Mouse (Mus musculus) kidney, embryonic 15.5 days (tissue): Measurements from ENCODE around the gene Gm11042. TPM values are rescaled to one million over a fixed set of nuclear protein-coding genes. Genes with fewer than 3 reads are reported as not detected.

ENCODE experiments used
- ATAC-seq: fragments of 200-750 bp; cut with Nextera tagmentation; replicated peaks from 2 replicates; pipeline ENCODE4 v1.8.0; 2017; ENCODE audit warnings: moderate TSS enrichment; ENCODE audit not compliant: low FRiP score
- H3K27ac ChIP-seq: fragments of 300-500 bp; sonication (generic); 2 replicates; pipeline ENCODE4 v1.5.1; 2015; ENCODE audit warnings: mild to moderate bottlenecking, inconsistent platforms
- H3K27me3 ChIP-seq: fragments of 300-500 bp; sonication (generic); 2 replicates; pipeline ENCODE4 v1.6.1; 2015; ENCODE audit warnings: inconsistent platforms
- H3K36me3 ChIP-seq: fragments of 300-500 bp; sonication (generic); 2 replicates; pipeline ENCODE4 v1.6.1; 2015; ENCODE audit warnings: inconsistent platforms
- H3K4me1 ChIP-seq: fragments of 300-500 bp; sonication (generic); 2 replicates; pipeline ENCODE4 v1.6.1; 2015; ENCODE audit warnings: inconsistent platforms
- H3K4me2 ChIP-seq: fragments of 300-500 bp; sonication (generic); 2 replicates; pipeline ENCODE4 v1.6.1; 2015; ENCODE audit warnings: moderate library complexity, mild to moderate bottlenecking, inconsistent platforms
- H3K4me3 ChIP-seq: fragments of 300-500 bp; sonication (generic); replicated peaks from 2 replicates; pipeline ENCODE4 v1.5.1; 2015; ENCODE audit warnings: mild to moderate bottlenecking, inconsistent platforms
- H3K9ac ChIP-seq: fragments of 300-500 bp; sonication (generic); 2 replicates; pipeline ENCODE4 v1.6.1; 2015; ENCODE audit warnings: mild to moderate bottlenecking, inconsistent platforms
- H3K9me3 ChIP-seq: fragments of 300-500 bp; sonication (generic); replicated peaks from 2 replicates; pipeline ENCODE4 v1.6.1; 2016; ENCODE audit warnings: inconsistent platforms
- WGBS: fragments of 180-500 bp; shearing (Covaris S2); methylation state at CpG from one replicate; pipeline ENCODE4 v1.1.7; 2015; ENCODE audit warnings: mixed read lengths; 5-methylcytosine and 5-hydroxymethylcytosine counted together
- polyA plus RNA-seq: library from polyadenylated mRNA; unstranded; fragments of >200 nt; fragmentation: Nextera tagmentation; extraction: Ambion mirVana; gene quantifications from 2 replicates; pipeline ENCODE4 v1.2.1, GENCODE M21; 2015

Gm11042 gene
- polyA plus RNA-seq, 1 experiment from 2014 or later = not detected

DNA sequence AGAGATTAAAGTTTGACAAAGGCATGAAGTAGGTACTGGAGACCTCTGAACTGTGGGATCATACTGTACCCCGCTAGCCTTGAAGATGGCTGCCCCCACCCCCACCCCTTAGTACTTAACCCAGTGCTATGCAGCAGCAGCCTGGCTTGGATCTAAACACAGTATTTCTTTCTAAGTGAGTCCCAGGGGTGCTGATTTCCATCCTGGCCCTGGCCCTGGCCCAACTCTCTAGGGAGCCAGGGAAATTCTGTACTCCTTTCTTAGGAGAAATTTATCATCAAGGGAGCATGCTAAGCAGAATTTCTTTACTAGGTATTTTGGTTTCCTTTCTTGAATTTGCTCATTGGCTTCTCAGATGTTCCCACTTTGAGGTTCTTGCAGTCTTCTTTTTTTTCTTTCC, 33.3 kb downstream of the Gm11042 start:
- ATAC-seq = no peak
- Histone ChIP-seq H3K4me3 (no peak overlapping the region), H3K27me3 (peaks cover 46% of the 10 kb centered on the region), H3K4me1 (peaks cover 13% of the 10 kb centered on the region), H3K9me3 (no peaks in the 10 kb centered on the region), H3K36me3 (no peaks in the 10 kb centered on the region), H3K27ac (no peak overlapping the region), H3K4me2 (no peak overlapping the region), H3K9ac (no peak overlapping the region)
- 77% methylated on average over 1 of the region's 1 CpGs for WGBS

DNA sequence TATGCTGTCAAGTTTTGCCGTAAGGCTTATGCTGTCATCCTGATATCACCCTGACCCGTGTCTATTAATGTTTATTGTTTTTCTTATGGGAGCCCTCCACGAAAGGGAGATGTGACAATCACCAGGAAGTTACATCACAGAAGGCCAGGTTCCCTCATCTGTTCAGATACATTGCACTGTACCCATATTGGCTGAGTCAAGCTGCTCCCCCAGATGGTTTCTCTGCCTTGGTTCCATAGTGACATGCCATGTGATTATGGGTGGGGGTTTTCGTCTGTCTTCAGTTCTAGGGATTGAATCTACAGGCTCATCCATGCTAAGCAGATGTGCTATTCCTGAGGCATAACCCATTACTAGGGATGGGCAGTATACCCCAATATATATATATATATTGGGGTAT, 34.8 kb downstream of the Gm11042 start:
- Histone ChIP-seq H3K36me3 (no peaks in the 10 kb centered on the region), H3K4me2 (no peak overlapping the region), H3K4me3 (no peak overlapping the region), H3K27ac (no peak overlapping the region), H3K9me3 (no peaks in the 10 kb centered on the region), H3K27me3 (peaks cover 39% of the 10 kb centered on the region), H3K9ac (no peak overlapping the region), H3K4me1 (peaks cover 13% of the 10 kb centered on the region)
- 76% methylated on average over 4 of the region's 4 CpGs for WGBS
- no peak for ATAC-seq

GRCm38 (mm10) chr12:74277265-74277664, 38.9 kb downstream of the Gm11042 start:
- Histone ChIP-seq H3K27me3 (peaks cover 2% of the 10 kb centered on the region; the same call in 1 of the 2 replicates), H3K36me3 (no peaks in the 10 kb centered on the region), H3K4me2 (no peak overlapping the region), H3K27ac (no peak overlapping the region), H3K4me3 (no peak overlapping the region), H3K9me3 (no peaks in the 10 kb centered on the region), H3K9ac (no peak overlapping the region), H3K4me1 (no peaks in the 10 kb centered on the region)
- no peak for ATAC-seq
- WGBS = 87% methylated on average over 5 of the region's 5 CpGs

DNA sequence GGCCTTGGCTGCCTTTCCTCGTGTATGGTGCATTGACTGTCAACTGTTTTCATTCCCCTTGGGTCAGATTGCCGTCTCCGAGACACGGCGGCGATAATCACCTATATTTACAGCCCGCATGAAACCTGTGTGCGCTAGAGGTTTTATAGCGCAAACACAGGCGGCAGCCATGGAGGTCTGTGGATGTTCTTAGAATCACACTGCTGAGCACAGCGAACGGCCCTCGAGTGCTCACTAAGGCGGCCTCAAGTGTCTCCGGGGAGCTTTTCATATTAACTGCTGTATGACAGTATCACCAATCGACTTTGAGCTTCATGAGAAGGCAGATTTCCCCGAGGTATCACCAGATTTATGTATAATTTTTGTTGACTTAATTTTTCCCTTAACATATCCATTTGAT, 43.6 kb downstream of the Gm11042 start:
- Histone ChIP-seq H3K4me2 (no peak overlapping the region), H3K9me3 (no peaks in the 10 kb centered on the region), H3K4me3 (no peak overlapping the region), H3K27me3 (no peaks in the 10 kb centered on the region), H3K9ac (no peak overlapping the region), H3K27ac (no peak overlapping the region), H3K36me3 (no peaks in the 10 kb centered on the region), H3K4me1 (no peaks in the 10 kb centered on the region)
- 88% methylated on average over 17 of the region's 17 CpGs for WGBS
- no peak for ATAC-seq

- no peak overlapping the region for H3K9ac ChIP-seq
- no peak overlapping the region for H3K27ac ChIP-seq
- no peaks in the 10 kb centered on the region for H3K4me1 ChIP-seq
- WGBS = 88% methylated on average over 15 of the region's 15 CpGs
- no peaks in the 10 kb centered on the region for H3K27me3 ChIP-seq
- H3K9me3 ChIP-seq = no peaks in the 10 kb centered on the region
- H3K36me3 ChIP-seq = no peaks in the 10 kb centered on the region
- no peak for ATAC-seq
- H3K4me2 ChIP-seq = no peak overlapping the region
- H3K4me3 ChIP-seq = no peak overlapping the region
These were observed 47.4 kb downstream of the Gm11042 start for GRCm38 (mm10) chr12:74268644-74269285.

GRCm38 (mm10) chr12:74267049-74267448, 49.1 kb downstream of the Gm11042 start:
- no peak for ATAC-seq
- Histone ChIP-seq H3K9ac (no peak overlapping the region), H3K36me3 (no peaks in the 10 kb centered on the region), H3K4me2 (no peak overlapping the region), H3K4me1 (no peaks in the 10 kb centered on the region), H3K9me3 (no peaks in the 10 kb centered on the region), H3K27ac (no peak overlapping the region), H3K27me3 (no peaks in the 10 kb centered on the region), H3K4me3 (no peak overlapping the region)
- 90% methylated on average over 4 of the region's 4 CpGs for WGBS
